Mouse (Mus musculus) midbrain, embryonic 12.5 days (tissue): ENCODE measurements around the gene Xpc. TPM values are rescaled to one million over a fixed set of nuclear protein-coding genes. Genes with fewer than 3 reads are reported as not detected.

Experiments used
- ATAC-seq: fragments of 200-750 bp; cut with Nextera tagmentation; 2 replicates; pipeline ENCODE4 v1.8.0; 2017; ENCODE audit warnings: low read depth, moderate TSS enrichment, moderate library complexity; ENCODE audit not compliant: low FRiP score
- H3K27ac ChIP-seq: fragments of 300-500 bp; sonication (generic); replicated peaks from 2 replicates; pipeline ENCODE4 v1.5.1; 2016; ENCODE audit warnings: mild to moderate bottlenecking
- H3K27me3 ChIP-seq: fragments of 300-500 bp; sonication (generic); 2 replicates; pipeline ENCODE4 v1.6.1; 2016; ENCODE audit warnings: mild to moderate bottlenecking
- H3K36me3 ChIP-seq: fragments of 300-500 bp; sonication (generic); 2 replicates; pipeline ENCODE4 v1.6.1; 2016
- H3K4me1 ChIP-seq: fragments of 300-500 bp; sonication (generic); 2 replicates; pipeline ENCODE4 v1.6.1; 2016
- H3K4me2 ChIP-seq: fragments of 300-500 bp; sonication (generic); replicated peaks from 2 replicates; pipeline ENCODE4 v1.6.1; 2016; ENCODE audit warnings: mild to moderate bottlenecking, moderate library complexity
- H3K4me3 ChIP-seq: fragments of 300-500 bp; sonication (generic); 2 replicates; pipeline ENCODE4 v1.5.1; 2016; ENCODE audit warnings: mild to moderate bottlenecking
- H3K9ac ChIP-seq: fragments of 300-500 bp; sonication (generic); replicated peaks from 2 replicates; pipeline ENCODE4 v1.6.1; 2016; ENCODE audit warnings: mild to moderate bottlenecking, moderate library complexity
- H3K9me3 ChIP-seq: fragments of 300-500 bp; sonication (generic); 2 replicates; pipeline ENCODE4 v1.6.1; 2016; ENCODE audit warnings: mild to moderate bottlenecking
- WGBS: fragments of 180-500 bp; shearing (Covaris S2); methylation state at CpG from one replicate; pipeline ENCODE4 v1.1.7; 2016; 5-methylcytosine and 5-hydroxymethylcytosine counted together
- polyA plus RNA-seq: library from polyadenylated mRNA; unstranded; fragments of >200 nt; fragmentation: Nextera tagmentation; extraction: Ambion mirVana; gene quantifications from 2 replicates; pipeline ENCODE4 v1.2.1, GENCODE M21; 2016

The Xpc gene
- polyA plus RNA-seq, 1 experiment from 2014 or later = 26.5 TPM

GRCm38 (mm10) chr6:91536047-91536765 is 20.5 kb upstream of the Xpc start:
- no peak overlapping the region for H3K4me2 ChIP-seq
- no peak overlapping the region for H3K4me3 ChIP-seq
- ATAC-seq = no peak
- H3K9me3 ChIP-seq = no peaks in the 10 kb centered on the region
- WGBS = 95% methylated on average over 11 of the region's 11 CpGs
- H3K27me3 ChIP-seq = no peaks in the 10 kb centered on the region
- H3K4me1 ChIP-seq = no peaks in the 10 kb centered on the region; the same call in 1 of the 2 replicates
- no peak overlapping the region for H3K27ac ChIP-seq
- H3K9ac ChIP-seq = no peak overlapping the region
- H3K36me3 ChIP-seq = no peaks in the 10 kb centered on the region

DNA sequence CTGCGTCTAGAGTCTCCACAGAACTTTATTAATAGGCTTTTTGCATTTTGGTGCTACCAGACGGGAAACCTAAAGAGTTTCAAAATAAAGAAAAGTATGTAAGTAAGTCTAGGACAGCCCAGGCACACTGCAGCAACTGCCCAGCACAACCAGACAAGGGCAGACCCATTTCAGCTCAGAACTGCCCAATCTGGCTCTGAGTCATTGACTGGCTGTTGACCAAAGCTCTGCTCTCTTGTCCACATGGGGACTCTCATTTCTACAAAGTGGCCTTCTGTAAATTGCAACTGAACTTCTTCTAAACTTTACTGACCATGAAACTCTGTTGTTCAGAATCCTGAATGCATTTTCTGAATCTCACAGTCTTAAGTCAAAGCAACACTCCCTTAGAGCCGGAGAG is 19.5 kb upstream of the Xpc start:
- H3K36me3 ChIP-seq = no peaks in the 10 kb centered on the region
- H3K4me1 ChIP-seq = no peaks in the 10 kb centered on the region; the same call in 1 of the 2 replicates
- H3K27me3 ChIP-seq = no peaks in the 10 kb centered on the region
- no peak overlapping the region for H3K4me3 ChIP-seq
- ATAC-seq = no peak
- no peak overlapping the region for H3K4me2 ChIP-seq
- no peak overlapping the region for H3K27ac ChIP-seq
- no peak overlapping the region for H3K9ac ChIP-seq
- WGBS = 68% methylated on average over 3 of the region's 3 CpGs
- H3K9me3 ChIP-seq = no peaks in the 10 kb centered on the region

GRCm38 (mm10) chr6:91534268-91534667 is 18.6 kb upstream of the Xpc start:
- no peak for ATAC-seq
- Histone ChIP-seq H3K27me3 (no peaks in the 10 kb centered on the region), H3K36me3 (no peaks in the 10 kb centered on the region), H3K4me2 (no peak overlapping the region), H3K4me3 (no peak overlapping the region), H3K9me3 (no peaks in the 10 kb centered on the region), H3K4me1 (no peaks in the 10 kb centered on the region; the same call in 1 of the 2 replicates), H3K9ac (no peak overlapping the region), H3K27ac (no peak overlapping the region)
- whole genome bisulfite sequencing = 90% methylated on average over 4 of the region's 4 CpGs

DNA sequence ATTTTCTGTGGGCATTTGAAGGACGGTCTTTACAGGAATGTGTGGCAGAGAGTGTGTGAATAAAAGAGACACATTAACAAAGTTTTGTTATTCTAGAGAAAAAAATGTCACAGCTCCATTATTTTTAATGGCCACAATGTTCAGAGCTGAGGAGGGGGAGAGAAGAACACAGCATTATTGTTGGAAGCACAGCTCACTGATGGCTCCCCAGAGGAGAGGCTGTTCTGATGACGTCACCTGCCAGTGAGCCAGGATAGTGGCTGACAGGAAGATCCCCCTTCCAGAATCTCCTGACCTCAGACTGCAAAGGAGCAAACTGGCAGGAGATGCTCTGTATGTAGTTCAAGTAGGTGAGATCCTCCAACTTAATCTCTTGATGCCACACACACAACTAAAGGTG is 18.1 kb upstream of the Xpc start:
- no peak overlapping the region for H3K27ac ChIP-seq
- 46% methylated on average over 2 of the region's 2 CpGs for WGBS
- no peak for ATAC-seq
- H3K9ac ChIP-seq = no peak overlapping the region
- H3K4me3 ChIP-seq = no peak overlapping the region
- H3K4me2 ChIP-seq = no peak overlapping the region
- no peaks in the 10 kb centered on the region for H3K27me3 ChIP-seq
- no peaks in the 10 kb centered on the region for H3K36me3 ChIP-seq
- no peaks in the 10 kb centered on the region; the same call in 1 of the 2 replicates for H3K4me1 ChIP-seq
- no peaks in the 10 kb centered on the region for H3K9me3 ChIP-seq

GRCm38 (mm10) chr6:91533359-91533758 is 17.7 kb upstream of the Xpc start:
- Histone ChIP-seq H3K9ac (no peak overlapping the region), H3K27ac (no peak overlapping the region), H3K36me3 (no peaks in the 10 kb centered on the region), H3K4me2 (no peak overlapping the region), H3K4me1 (no peaks in the 10 kb centered on the region; the same call in 1 of the 2 replicates), H3K27me3 (no peaks in the 10 kb centered on the region), H3K4me3 (no peak overlapping the region), H3K9me3 (no peaks in the 10 kb centered on the region)
- 59% methylated on average over 5 of the region's 5 CpGs for WGBS
- no peak for ATAC-seq

DNA sequence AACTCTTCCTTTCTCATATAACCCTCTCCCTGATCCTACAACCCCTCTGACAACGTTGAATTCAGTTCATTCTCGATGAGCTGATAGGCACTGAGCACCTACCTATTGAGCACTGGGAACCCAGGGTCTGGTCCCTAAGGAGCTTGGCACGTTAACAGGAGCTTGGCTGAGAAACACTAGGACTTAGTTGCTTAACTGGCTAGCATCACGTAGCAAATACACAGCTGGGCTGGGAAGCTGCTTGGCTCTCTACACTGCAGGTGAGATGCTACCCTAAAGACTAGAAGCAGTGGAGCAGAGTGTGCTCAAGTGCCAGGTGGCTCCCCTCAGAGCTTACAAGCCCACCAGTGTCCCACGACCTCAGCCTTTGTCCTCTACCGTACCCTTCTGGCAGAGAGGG is 17.0 kb upstream of the Xpc start:
- Histone ChIP-seq H3K9me3 (no peaks in the 10 kb centered on the region), H3K4me1 (no peaks in the 10 kb centered on the region; the same call in 1 of the 2 replicates), H3K36me3 (no peaks in the 10 kb centered on the region), H3K27me3 (no peaks in the 10 kb centered on the region), H3K4me2 (no peak overlapping the region), H3K9ac (no peak overlapping the region), H3K27ac (no peak overlapping the region), H3K4me3 (no peak overlapping the region)
- no peak for ATAC-seq
- 77% methylated on average over 6 of the region's 6 CpGs for WGBS

DNA sequence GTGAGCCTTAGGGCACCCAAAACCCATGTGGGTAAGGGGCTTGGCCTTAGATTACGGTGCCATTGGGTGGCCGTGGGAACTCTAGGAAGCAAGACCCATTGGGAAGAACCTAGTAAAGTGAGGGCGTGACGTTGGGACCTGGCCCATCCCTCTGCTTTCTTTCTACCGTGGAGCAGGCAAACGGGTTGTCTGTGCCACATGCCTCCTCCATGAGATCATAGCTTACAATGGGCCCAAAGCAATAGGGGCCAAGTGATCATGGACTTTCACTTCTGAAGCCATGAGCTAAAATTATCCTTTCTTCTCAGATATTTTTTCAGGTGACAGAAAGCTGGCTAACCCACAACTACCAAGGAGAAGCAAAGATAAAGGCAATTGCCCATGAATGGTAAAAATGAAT is 15.6 kb upstream of the Xpc start:
- 87% methylated on average over 6 of the region's 6 CpGs for WGBS
- no peak for ATAC-seq
- no peaks in the 10 kb centered on the region for H3K9me3 ChIP-seq
- no peak overlapping the region for H3K4me3 ChIP-seq
- no peaks in the 10 kb centered on the region for H3K36me3 ChIP-seq
- no peaks in the 10 kb centered on the region for H3K27me3 ChIP-seq
- no peak overlapping the region for H3K27ac ChIP-seq
- H3K9ac ChIP-seq = no peak overlapping the region
- no peak overlapping the region for H3K4me2 ChIP-seq
- no peaks in the 10 kb centered on the region; the same call in 1 of the 2 replicates for H3K4me1 ChIP-seq

GRCm38 (mm10) chr6:91530673-91531072 is 15.0 kb upstream of the Xpc start:
- no peak overlapping the region for H3K9ac ChIP-seq
- H3K4me3 ChIP-seq = no peak overlapping the region
- no peak overlapping the region for H3K27ac ChIP-seq
- WGBS = 81% methylated on average over 8 of the region's 8 CpGs
- no peaks in the 10 kb centered on the region; the same call in 1 of the 2 replicates for H3K4me1 ChIP-seq
- no peaks in the 10 kb centered on the region for H3K9me3 ChIP-seq
- no peak for ATAC-seq
- H3K4me2 ChIP-seq = no peak overlapping the region
- H3K27me3 ChIP-seq = no peaks in the 10 kb centered on the region
- no peaks in the 10 kb centered on the region for H3K36me3 ChIP-seq

DNA sequence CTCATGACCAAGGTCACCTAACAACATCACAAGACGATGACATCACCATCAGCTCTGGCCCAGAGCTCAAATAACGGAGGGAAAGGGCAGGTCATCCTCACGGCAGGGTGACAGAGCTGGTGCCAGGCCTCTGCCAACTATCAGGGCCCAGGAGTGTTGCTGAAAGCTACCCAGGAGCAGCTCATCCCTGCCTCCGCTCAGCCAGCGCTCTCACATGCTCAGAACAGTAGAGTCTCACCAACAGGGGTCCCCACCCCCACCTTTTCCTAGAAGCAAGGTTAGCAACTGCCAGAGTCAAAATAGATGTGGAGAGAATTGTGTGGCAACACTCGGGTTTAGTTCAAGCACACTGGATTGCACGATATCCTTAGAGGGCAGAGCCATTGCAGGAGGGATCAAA is 12.6 kb upstream of the Xpc start:
- Histone ChIP-seq H3K4me3 (no peak overlapping the region), H3K27ac (no peak overlapping the region), H3K9me3 (no peaks in the 10 kb centered on the region), H3K36me3 (peaks cover 21% of the 10 kb centered on the region), H3K4me1 (no peaks in the 10 kb centered on the region), H3K27me3 (no peaks in the 10 kb centered on the region), H3K4me2 (no peak overlapping the region), H3K9ac (no peak overlapping the region)
- 84% methylated on average over 7 of the region's 7 CpGs for WGBS
- no peak for ATAC-seq

GRCm38 (mm10) chr6:91527227-91527860 is 11.7 kb upstream of the Xpc start:
- H3K36me3 ChIP-seq = peaks cover 30% of the 10 kb centered on the region
- ATAC-seq = no peak
- no peaks in the 10 kb centered on the region for H3K27me3 ChIP-seq
- no peak overlapping the region for H3K9ac ChIP-seq
- H3K4me3 ChIP-seq = no peak overlapping the region
- H3K4me1 ChIP-seq = no peaks in the 10 kb centered on the region
- no peaks in the 10 kb centered on the region for H3K9me3 ChIP-seq
- no peak overlapping the region for H3K4me2 ChIP-seq
- no peak overlapping the region for H3K27ac ChIP-seq
- WGBS = 57% methylated on average over 5 of the region's 5 CpGs

DNA sequence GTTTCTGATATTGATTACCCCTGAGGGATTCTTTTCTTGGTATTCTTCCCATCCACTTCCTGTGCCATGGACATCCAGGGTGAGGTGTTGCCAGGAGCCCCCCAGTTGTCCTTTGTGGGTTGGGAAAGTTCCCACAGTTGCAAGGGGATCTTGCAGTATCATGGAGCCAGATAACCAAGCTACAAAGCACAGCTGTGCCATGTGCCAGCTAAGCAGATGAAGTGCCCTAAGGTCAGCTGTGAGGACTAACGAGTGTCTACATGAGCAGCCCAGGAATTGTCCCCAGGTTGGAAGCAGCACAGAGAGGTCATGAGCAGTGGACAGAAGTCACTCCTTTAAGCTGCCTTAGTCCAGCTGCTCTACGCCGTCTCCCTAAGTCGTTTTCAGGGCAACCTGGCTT is 9.9 kb upstream of the Xpc start:
- H3K9me3 ChIP-seq = no peaks in the 10 kb centered on the region
- H3K27ac ChIP-seq = no peak overlapping the region
- no peak overlapping the region for H3K4me2 ChIP-seq
- H3K27me3 ChIP-seq = no peaks in the 10 kb centered on the region
- 77% methylated on average over 4 of the region's 4 CpGs for WGBS
- H3K9ac ChIP-seq = no peak overlapping the region
- peaks cover 48% of the 10 kb centered on the region for H3K36me3 ChIP-seq
- ATAC-seq = no peak
- H3K4me3 ChIP-seq = no peak overlapping the region
- no peaks in the 10 kb centered on the region for H3K4me1 ChIP-seq

- no peak overlapping the region for H3K9ac ChIP-seq
- peaks cover 74% of the 10 kb centered on the region for H3K36me3 ChIP-seq
- no peak overlapping the region for H3K27ac ChIP-seq
- no peak overlapping the region for H3K4me2 ChIP-seq
- no peaks in the 10 kb centered on the region for H3K27me3 ChIP-seq
- ATAC-seq = no peak
- no peaks in the 10 kb centered on the region for H3K4me1 ChIP-seq
- WGBS = 93% methylated on average over 5 of the region's 5 CpGs
- no peaks in the 10 kb centered on the region for H3K9me3 ChIP-seq
- H3K4me3 ChIP-seq = no peak overlapping the region
Observed at GRCm38 (mm10) chr6:91522816-91523215, 7.1 kb upstream of the Xpc start.
